Comparison of ENCODE assay signal across 27 mouse cellular contexts in genomic region chr3:87567497-87567896, GRCm38 (mm10). TPM values are rescaled to one million over a fixed set of nuclear protein-coding genes. Genes with fewer than 3 reads are reported as not detected.
DNase-seq lines count a peak whose midpoint lies in the region; ATAC-seq lines count a peak whose summit lies in the region.
"Had no signal": no experiment of that assay in that cellular context is flagged by ENCODE, and none has a peak within 500 bp of the region (broad histone marks: within the 10 kb centered on the region; RNA-seq: fewer than 3 reads in every experiment).

No protein-coding gene starts in this region.

- H3K36me3 ChIP-seq in forebrain, embryonic 10.5 days (replicated peaks), result no peaks in the 10 kb centered on the region
- H3K36me3 ChIP-seq: embryonic facial prominence, embryonic 13.5 days; embryonic facial prominence, embryonic 15.5 days; forebrain, embryonic 15.5 days; G1E had no signal

- WGBS in forebrain, embryonic 10.5 days, result 94% methylated on average over 14 of the region's 14 CpGs

- intact Hi-C loops in left cerebral cortex, postnatal 36 days (cut with DNase I), result loop anchor here (5.0 kb wide), 1 partner anchor 50 kb away; the partner anchor contains the start of gene Arhgef11

- H3K27ac ChIP-seq in forebrain, embryonic 10.5 days, result no peak overlapping the region
- H3K27ac ChIP-seq: embryonic facial prominence, embryonic 13.5 days; embryonic facial prominence, embryonic 15.5 days; forebrain, embryonic 13.5 days; forebrain, embryonic 15.5 days had no signal

- H3K9me3 ChIP-seq in forebrain, embryonic 10.5 days, result no peaks in the 10 kb centered on the region
- H3K9me3 ChIP-seq: embryonic facial prominence, embryonic 13.5 days; embryonic facial prominence, embryonic 15.5 days; forebrain, embryonic 13.5 days; forebrain, embryonic 15.5 days; G1E had no signal

- no peak overlapping the region for H3K4me3 ChIP-seq in forebrain, embryonic 10.5 days
- H3K4me3 ChIP-seq: embryonic facial prominence, embryonic 13.5 days; embryonic facial prominence, embryonic 15.5 days; erythroblast, embryonic 14.5 days; forebrain, embryonic 13.5 days; forebrain, embryonic 15.5 days had no signal

- ATAC-seq in common myeloid progenitor, adult 5-6 weeks (replicated peaks; ENCODE audit: low read depth, poor library complexity, severe bottlenecking), result peak; percentile 33; the same call in 1 of the 2 replicates
- ATAC-seq in megakaryocyte, adult 5-6 weeks (ENCODE audit: poor library complexity, severe bottlenecking), result peak; percentile 62
- peak; percentile 28 for ATAC-seq in monocyte, adult 5-6 weeks (replicated peaks; ENCODE audit: insufficient number of reproducible peaks, low FRiP score, low TSS enrichment, poor library complexity, severe bottlenecking)
- ATAC-seq: activated CD4-positive, CD25-positive, alpha-beta regulatory T cell, adult 4 months; CD4-positive, CD25-positive, alpha-beta regulatory T cell, adult 4 months; forebrain, embryonic 13.5 days; forebrain, embryonic 15.5 days; forebrain, postnatal 0 days; Patski had no signal

- peak; percentile 77 for DNase-seq in 416B (ENCODE audit: low read depth)
- no peak for DNase-seq in left cerebral cortex, postnatal 36 days (ENCODE audit: low spot score in 2 of 2)
- no peak for DNase-seq in forebrain, embryonic 10.5 days (ENCODE audit: extremely low spot score, low spot score)
- DNase-seq in adrenal gland, postnatal 10 days, result no peak
- DNase-seq: adrenal gland, adult 8-10 months; adrenal gland, postnatal 25 days; B cell, adult 2 months; cerebellum, adult 11 months; cerebellum, adult 18-20 months; cerebellum, adult 8-10 months; cerebellum, adult 9-11 months; cerebellum, postnatal 14 days; cerebellum, postnatal 36 days; forebrain, postnatal 0 days had no signal

- peaks cover 19% of the 10 kb centered on the region for H3K4me1 ChIP-seq in forebrain, embryonic 10.5 days

- H3K27me3 ChIP-seq in forebrain, embryonic 10.5 days (ENCODE audit: poor library complexity, severe bottlenecking), result no peaks in the 10 kb centered on the region
- H3K27me3 ChIP-seq: CH12.LX; embryonic facial prominence, embryonic 13.5 days; embryonic facial prominence, embryonic 15.5 days; forebrain, embryonic 13.5 days; forebrain, embryonic 15.5 days; Patski had no signal

RNA-seq across cellular contexts. Expression of gene Etv3, which starts 42.3 kb away (rescaled TPM):
- total RNA-seq in common myeloid progenitor, adult 5-6 weeks (2017), result 13.1 and 13.3 TPM in 2 replicates
- 12.9 and 13.8 TPM in 2 replicates for total RNA-seq in megakaryocyte, adult 5-6 weeks (2015)
- total RNA-seq in megakaryocyte, adult 5-6 weeks (2017), result 14.6 and 16.7 TPM in 2 replicates
- 33.2 to 39.3 TPM (median 38.3 TPM) in 3 replicates for total RNA-seq in monocyte, adult 5-6 weeks (2017)
- 10 to 100 TPM; 21.1 to 22.1 TPM for total RNA-seq in left cerebral cortex, postnatal 36 days (2021)
- 10.9 and 11.0 TPM in 2 replicates for polyA plus RNA-seq in forebrain, embryonic 10.5 days (2016; fragmentation: Nextera tagmentation; extraction: Ambion mirVana)
- 10 to 100 TPM; 27.4 to 28.4 TPM for total RNA-seq in adrenal gland, postnatal 10 days (2021)

RNA-seq across cellular contexts. Expression of gene Arhgef11, which starts 49.9 kb away (rescaled TPM):
- total RNA-seq in common myeloid progenitor, adult 5-6 weeks (2017), result 6.0 and 7.9 TPM in 2 replicates
- 18.9 and 20.3 TPM in 2 replicates for total RNA-seq in megakaryocyte, adult 5-6 weeks (2015)
- 14.1 and 19.8 TPM in 2 replicates for total RNA-seq in megakaryocyte, adult 5-6 weeks (2017)
- 13.0 to 19.2 TPM (median 17.0 TPM) in 3 replicates for total RNA-seq in monocyte, adult 5-6 weeks (2017)
- 10 to 100 TPM; 55.6 to 60.3 TPM for total RNA-seq in left cerebral cortex, postnatal 36 days (2021)
- polyA plus RNA-seq in forebrain, embryonic 10.5 days (2016; fragmentation: Nextera tagmentation; extraction: Ambion mirVana), result 14.9 and 15.6 TPM in 2 replicates
- total RNA-seq in adrenal gland, postnatal 10 days (2021), result 10 to 100 TPM; 32.7 to 34.9 TPM
